Mouse (Mus musculus): ENCODE measurements at regions not wholly inside any gene's neighbourhood (a gene's known extent, or its start where the extent isn't known, plus 50 kb on each side); places are given as distances from the start of the nearest gene placed in this dataset.

DNA sequence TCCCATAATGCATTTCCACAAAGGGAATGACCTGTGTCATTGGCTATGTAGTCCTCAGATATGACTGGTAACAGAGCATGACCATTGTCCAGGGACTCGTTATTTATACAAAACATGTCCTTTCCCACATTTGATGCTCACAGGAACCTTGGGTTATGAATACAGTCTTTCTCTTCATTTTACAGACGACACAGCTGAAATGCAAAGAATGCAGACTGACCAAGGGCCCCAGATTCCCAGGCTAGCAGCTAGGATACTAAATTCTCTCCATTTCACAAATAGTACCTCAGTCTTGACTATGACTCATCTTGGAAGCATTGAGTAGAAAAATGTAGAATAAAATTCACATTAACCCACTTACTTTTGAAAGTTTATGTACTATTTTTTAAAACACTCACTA, 182.7 kb upstream of the Sox4 start:
- Histone ChIP-seq H3K27ac (no peak overlapping the region), H3K27me3 (no peaks in the 10 kb centered on the region), H3K36me3 (no peaks in the 10 kb centered on the region), H3K9me3 (replicated peaks) (0 out of 2 replicates have a peak, but pooled peaks cover 2% of the 10 kb centered on the region), H3K4me3 (no peak overlapping the region), H3K4me2 (no peak overlapping the region), H3K9ac (no peak overlapping the region), H3K4me1 (replicated peaks) (no peaks in the 10 kb centered on the region)
- no peak for ATAC-seq (replicated peaks; ENCODE audit: insufficient number of reproducible peaks, insufficient read depth, low FRiP score, low read depth)
- 66% methylated on average over 2 of the region's 2 CpGs for WGBS

DNA sequence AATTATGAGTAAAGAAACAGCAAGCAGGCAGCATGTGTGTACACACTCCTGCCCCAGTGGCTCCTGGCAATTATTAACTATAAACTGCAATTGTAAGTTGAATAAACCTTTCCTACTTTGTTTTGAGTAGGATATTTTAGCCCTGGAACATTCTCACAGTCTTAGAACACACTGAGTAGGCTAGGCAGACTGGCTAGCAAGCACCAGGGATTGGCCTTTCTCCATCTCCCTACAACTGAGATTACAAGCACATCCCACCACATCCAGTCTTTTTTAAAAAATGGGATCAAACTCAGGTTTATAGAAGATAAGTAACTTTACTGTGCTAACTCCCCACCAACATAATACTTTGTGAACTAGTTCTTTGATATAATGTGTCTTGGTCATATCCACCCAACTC, 174.0 kb upstream of the Sox4 start:
- no peaks in the 10 kb centered on the region for H3K9me3 ChIP-seq (replicated peaks)
- no peak overlapping the region for H3K4me3 ChIP-seq
- no peak for ATAC-seq (replicated peaks; ENCODE audit: insufficient number of reproducible peaks, insufficient read depth, low FRiP score, low read depth)
- no peaks in the 10 kb centered on the region for H3K4me1 ChIP-seq (replicated peaks)
- no peaks in the 10 kb centered on the region for H3K27me3 ChIP-seq
- H3K9ac ChIP-seq = no peak overlapping the region
- H3K4me2 ChIP-seq = no peak overlapping the region
- H3K27ac ChIP-seq = no peak overlapping the region
- H3K36me3 ChIP-seq = no peaks in the 10 kb centered on the region

DNA sequence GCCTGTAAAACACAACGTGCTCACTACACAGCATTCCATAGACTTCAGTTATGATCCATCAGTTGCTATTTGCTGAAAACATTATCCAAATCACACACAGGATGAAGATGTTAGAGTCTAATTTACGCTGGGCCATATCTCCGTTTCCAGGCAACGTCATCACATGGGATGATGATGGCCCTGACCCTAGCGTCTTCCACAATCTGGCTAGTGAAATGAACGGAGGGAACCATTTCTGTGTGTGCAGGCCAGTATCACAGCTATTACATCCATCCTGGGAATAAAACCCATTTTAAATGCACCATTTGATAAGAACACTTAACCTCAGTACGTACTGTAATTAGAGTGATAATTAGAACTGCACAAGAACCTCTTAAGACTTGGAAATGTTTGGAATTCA, 170.0 kb upstream of the Sox4 start:
- no peak overlapping the region for H3K9ac ChIP-seq
- 61% methylated on average over 7 of the region's 7 CpGs for WGBS

DNA sequence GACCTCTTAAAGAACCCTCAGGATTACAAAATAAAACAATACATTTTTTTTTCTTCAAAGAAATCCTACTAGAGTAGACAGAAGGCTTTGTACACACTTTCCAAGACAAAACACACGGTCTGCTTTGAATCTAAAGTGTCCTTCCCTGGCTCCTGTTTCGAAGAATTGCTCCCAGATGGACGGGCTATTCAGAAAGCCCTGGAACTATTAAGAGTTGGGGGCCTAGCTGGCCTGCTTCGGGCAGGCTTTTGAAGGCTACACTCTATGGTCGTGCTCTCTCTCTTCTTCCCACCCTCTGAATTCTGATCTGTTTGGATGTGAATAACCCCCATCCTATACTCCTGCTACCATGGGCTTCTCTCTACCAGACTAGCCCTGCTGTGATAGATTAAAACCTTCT, 167.6 kb upstream of the Sox4 start:
- no peak for ATAC-seq (replicated peaks; ENCODE audit: insufficient number of reproducible peaks, insufficient read depth, low FRiP score, low read depth)
- Histone ChIP-seq H3K27ac (no peak overlapping the region), H3K27me3 (no peaks in the 10 kb centered on the region), H3K4me2 (no peak overlapping the region), H3K36me3 (no peaks in the 10 kb centered on the region), H3K9ac (no peak overlapping the region), H3K4me1 (replicated peaks) (no peaks in the 10 kb centered on the region), H3K9me3 (replicated peaks) (no peaks in the 10 kb centered on the region), H3K4me3 (no peak overlapping the region)
- WGBS = 87% methylated on average over 5 of the region's 5 CpGs

More for the DNA sequence above, 170.0 kb upstream of the Sox4 start:
- ATAC-seq (replicated peaks; ENCODE audit: insufficient number of reproducible peaks, insufficient read depth, low FRiP score, low read depth) = no peak
- H3K9me3 ChIP-seq (replicated peaks) = no peaks in the 10 kb centered on the region
- no peak overlapping the region for H3K27ac ChIP-seq
- no peak overlapping the region for H3K4me2 ChIP-seq
- no peaks in the 10 kb centered on the region for H3K36me3 ChIP-seq
- H3K4me1 ChIP-seq (replicated peaks) = no peaks in the 10 kb centered on the region
- H3K4me3 ChIP-seq = no peak overlapping the region
- no peaks in the 10 kb centered on the region for H3K27me3 ChIP-seq

DNA sequence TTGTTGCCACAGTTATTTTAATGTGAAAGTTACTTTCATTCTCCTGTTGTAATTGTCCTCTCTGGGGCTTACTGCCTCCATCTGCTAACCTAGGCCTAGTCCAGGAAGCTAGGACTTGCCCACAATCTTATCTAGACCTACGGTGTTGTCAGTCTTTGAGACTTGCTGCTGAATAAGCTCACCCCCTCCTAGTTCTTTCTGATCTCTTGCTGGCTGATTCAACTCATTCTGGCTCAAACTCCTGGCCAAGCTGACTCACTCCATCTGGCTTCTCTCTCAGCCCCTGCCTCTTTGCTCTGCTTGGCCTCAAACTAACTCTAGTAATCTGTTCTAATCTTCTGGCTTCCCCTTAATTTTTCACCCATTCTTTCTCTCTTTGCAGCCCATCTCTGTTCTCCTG, 165.8 kb upstream of the Sox4 start:
- Histone ChIP-seq H3K9me3 (replicated peaks) (no peaks in the 10 kb centered on the region), H3K9ac (no peak overlapping the region), H3K4me1 (replicated peaks) (no peaks in the 10 kb centered on the region), H3K36me3 (no peaks in the 10 kb centered on the region), H3K4me2 (no peak overlapping the region), H3K27me3 (no peaks in the 10 kb centered on the region), H3K27ac (no peak overlapping the region), H3K4me3 (no peak overlapping the region)
- 31% methylated on average over 1 of the region's 1 CpGs for WGBS
- ATAC-seq (replicated peaks; ENCODE audit: insufficient number of reproducible peaks, insufficient read depth, low FRiP score, low read depth) = no peak

DNA sequence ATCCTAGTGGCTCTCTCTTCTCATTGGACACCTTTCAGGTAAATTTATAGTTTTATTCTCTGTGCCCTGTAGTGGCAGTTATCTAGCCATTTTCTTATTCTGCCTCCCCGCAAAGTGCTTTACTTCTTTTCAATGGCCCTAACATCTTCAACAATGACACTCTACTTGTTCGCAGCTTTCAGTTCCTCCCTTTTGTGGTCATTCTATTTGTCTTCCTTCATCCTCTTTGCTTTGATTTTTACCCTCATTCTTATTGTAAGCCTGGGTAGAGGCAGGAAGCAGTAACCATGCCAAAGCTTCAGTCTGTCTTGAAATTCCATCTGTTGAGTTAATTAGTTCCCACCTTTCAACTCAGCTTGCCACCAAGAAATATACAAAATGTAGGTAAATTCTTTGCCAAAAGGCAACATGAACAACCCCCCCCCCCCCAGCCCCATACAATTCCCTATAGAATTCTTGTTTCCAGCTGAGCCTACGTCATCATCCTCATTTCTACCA, 161.5 kb upstream of the Sox4 start:
- ATAC-seq (replicated peaks; ENCODE audit: insufficient number of reproducible peaks, insufficient read depth, low FRiP score, low read depth) = no peak
- no peak overlapping the region for H3K9ac ChIP-seq

DNA sequence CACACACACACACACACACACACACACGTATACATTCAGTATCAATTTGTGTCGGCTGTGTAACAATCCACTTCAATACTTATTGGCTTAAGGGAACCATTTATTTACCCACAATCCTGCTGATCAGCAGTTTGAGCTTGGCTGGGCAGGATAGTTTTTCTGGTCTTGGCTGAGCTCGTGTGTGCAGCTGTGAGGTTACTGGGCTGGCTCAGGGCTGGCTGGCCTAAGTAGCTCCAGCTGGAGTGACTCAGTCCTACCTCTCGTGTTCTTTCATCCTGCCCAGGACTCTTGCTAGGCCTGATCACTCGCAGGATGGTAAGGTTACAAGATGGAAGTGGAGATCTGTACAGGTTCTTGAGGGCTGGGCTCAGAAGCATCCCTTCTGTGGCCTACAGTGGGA, 156.6 kb upstream of the Sox4 start:
- WGBS = 71% methylated on average over 5 of the region's 5 CpGs
- Histone ChIP-seq H3K36me3 (no peaks in the 10 kb centered on the region), H3K27ac (no peak overlapping the region), H3K4me1 (replicated peaks) (no peaks in the 10 kb centered on the region), H3K4me2 (no peak overlapping the region), H3K4me3 (no peak overlapping the region), H3K9ac (no peak overlapping the region), H3K27me3 (no peaks in the 10 kb centered on the region), H3K9me3 (replicated peaks) (no peaks in the 10 kb centered on the region)
- ATAC-seq (replicated peaks; ENCODE audit: insufficient number of reproducible peaks, insufficient read depth, low FRiP score, low read depth) = no peak

More for the DNA sequence above, 161.5 kb upstream of the Sox4 start:
- no peaks in the 10 kb centered on the region for H3K36me3 ChIP-seq
- no peak overlapping the region for H3K27ac ChIP-seq
- H3K9me3 ChIP-seq (replicated peaks) = no peaks in the 10 kb centered on the region
- H3K4me1 ChIP-seq (replicated peaks) = no peaks in the 10 kb centered on the region
- no peak overlapping the region for H3K4me2 ChIP-seq
- H3K4me3 ChIP-seq = no peak overlapping the region
- no peaks in the 10 kb centered on the region for H3K27me3 ChIP-seq
- 88% methylated on average over 3 of the region's 3 CpGs for WGBS

DNA sequence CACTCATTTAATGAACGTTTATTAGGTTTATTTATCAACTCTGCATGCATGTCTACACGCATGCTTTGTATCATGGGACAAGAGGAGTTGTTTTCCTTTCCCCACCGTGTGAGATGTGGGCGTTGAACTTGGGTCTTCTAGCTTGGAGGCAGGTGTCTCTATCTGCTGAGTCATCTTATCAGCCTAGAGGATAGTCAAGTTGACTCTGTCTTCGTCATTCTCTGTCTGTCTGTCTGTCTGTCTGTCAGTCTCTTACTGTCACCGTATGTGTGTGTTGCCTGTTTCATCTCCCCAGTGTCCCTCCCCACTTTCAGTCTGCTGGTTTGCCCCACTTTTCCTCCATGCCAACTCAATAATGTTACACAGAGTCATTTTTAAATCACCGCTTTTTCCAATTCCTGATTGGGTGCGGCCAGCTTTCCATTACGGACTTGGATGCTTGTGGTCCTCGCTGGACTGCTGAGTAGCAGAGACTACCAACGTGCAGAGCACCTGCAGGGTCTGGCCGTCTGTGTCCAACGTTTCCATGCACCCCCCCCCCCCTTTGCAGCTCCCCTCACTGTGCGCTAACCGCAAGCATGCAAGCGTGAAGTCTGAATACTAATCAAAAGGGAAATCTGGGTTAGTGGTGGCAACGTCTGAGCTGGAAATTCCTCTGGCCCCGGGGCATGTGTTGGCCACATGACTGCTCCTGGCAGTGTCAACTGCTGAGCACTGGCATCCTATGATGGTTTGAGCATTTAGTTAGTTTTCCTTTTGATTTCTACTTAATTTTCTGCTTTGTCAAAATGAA, 155.7 kb upstream of the Sox4 start:
- Histone ChIP-seq H3K36me3 (no peaks in the 10 kb centered on the region), H3K4me3 (no peak overlapping the region), H3K4me2 (no peak overlapping the region), H3K27me3 (no peaks in the 10 kb centered on the region), H3K9me3 (replicated peaks) (no peaks in the 10 kb centered on the region), H3K27ac (no peak overlapping the region), H3K9ac (no peak overlapping the region), H3K4me1 (replicated peaks) (no peaks in the 10 kb centered on the region)
- ATAC-seq (replicated peaks; ENCODE audit: insufficient number of reproducible peaks, insufficient read depth, low FRiP score, low read depth) = no peak
- WGBS = 80% methylated on average over 18 of the region's 18 CpGs

DNA sequence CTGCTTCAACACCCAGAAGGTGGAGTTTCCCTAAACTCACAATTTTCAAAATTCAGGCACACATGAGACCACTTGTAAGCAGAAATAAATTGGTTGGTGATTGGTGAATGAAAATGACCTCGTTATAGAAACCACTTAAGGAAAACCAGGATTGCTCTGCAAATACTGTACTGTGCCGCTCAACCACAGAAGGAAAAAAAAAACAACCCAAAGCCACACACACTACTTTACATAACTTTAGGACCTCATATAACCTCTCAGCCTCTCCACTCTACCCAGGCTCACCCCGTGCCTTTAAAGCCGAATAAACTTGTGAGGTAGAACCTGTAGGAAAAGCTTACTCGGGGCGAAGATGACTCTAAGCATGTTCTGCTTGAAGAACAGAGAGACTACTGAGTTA, 154.7 kb upstream of the Sox4 start:
- Histone ChIP-seq H3K9ac (no peak overlapping the region), H3K27me3 (no peaks in the 10 kb centered on the region), H3K36me3 (no peaks in the 10 kb centered on the region), H3K4me1 (replicated peaks) (no peaks in the 10 kb centered on the region), H3K27ac (no peak overlapping the region), H3K4me2 (no peak overlapping the region), H3K9me3 (replicated peaks) (no peaks in the 10 kb centered on the region), H3K4me3 (no peak overlapping the region)
- no peak for ATAC-seq (replicated peaks; ENCODE audit: insufficient number of reproducible peaks, insufficient read depth, low FRiP score, low read depth)
- 86% methylated on average over 6 of the region's 6 CpGs for WGBS

DNA sequence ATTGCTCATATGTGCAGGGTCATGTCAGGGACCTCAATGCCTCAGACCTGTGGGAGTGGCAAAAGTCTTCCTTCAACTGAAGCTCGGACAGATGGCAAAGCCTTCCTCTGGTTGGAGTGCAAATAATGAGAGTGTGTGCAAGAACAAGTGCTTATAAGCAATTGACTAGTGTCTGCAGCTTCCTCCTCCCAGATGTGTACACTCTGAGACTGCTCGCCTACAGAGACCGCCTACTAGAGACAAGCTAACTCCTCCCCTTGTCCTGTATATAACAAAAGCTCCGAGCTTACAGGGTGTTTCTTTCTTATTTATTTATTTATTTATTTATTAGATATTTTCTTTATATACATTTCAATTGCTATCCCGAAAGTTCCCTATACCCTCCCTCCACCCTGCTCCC, 138.7 kb upstream of the Sox4 start:
- H3K9ac ChIP-seq = no peak overlapping the region
- no peak overlapping the region for H3K4me3 ChIP-seq
- no peaks in the 10 kb centered on the region for H3K4me1 ChIP-seq (replicated peaks)
- H3K9me3 ChIP-seq (replicated peaks) = no peaks in the 10 kb centered on the region
- H3K27ac ChIP-seq = no peak overlapping the region
- ATAC-seq (replicated peaks; ENCODE audit: insufficient number of reproducible peaks, insufficient read depth, low FRiP score, low read depth) = no peak
- no peak overlapping the region for H3K4me2 ChIP-seq
- WGBS = 79% methylated on average over 5 of the region's 5 CpGs
- no peaks in the 10 kb centered on the region for H3K27me3 ChIP-seq
- no peaks in the 10 kb centered on the region for H3K36me3 ChIP-seq

DNA sequence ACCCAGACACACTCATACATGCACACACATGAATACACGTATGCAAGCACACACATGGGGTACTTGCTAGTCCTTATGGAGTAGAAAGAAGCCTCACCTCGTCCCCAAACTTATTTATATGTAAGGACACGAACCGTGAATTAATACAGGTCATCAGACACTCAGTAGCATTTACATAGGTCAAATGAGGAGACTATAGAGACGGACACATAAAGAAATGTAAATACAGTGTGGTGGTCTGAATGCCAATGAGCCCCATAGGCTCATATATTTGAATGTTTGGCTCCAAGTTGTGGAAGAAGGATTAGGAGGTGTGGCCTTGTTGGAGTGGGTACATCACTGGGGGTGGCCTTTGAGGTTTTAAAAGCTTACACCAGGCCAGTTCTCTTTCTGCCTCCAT, 133.3 kb upstream of the Sox4 start:
- Histone ChIP-seq H3K9ac (no peak overlapping the region), H3K9me3 (replicated peaks) (no peaks in the 10 kb centered on the region), H3K4me1 (replicated peaks) (no peaks in the 10 kb centered on the region; the same call in 1 of the 2 replicates), H3K4me3 (no peak overlapping the region), H3K4me2 (no peak overlapping the region), H3K27me3 (no peaks in the 10 kb centered on the region), H3K36me3 (no peaks in the 10 kb centered on the region), H3K27ac (no peak overlapping the region)
- ATAC-seq (replicated peaks; ENCODE audit: insufficient number of reproducible peaks, insufficient read depth, low FRiP score, low read depth) = no peak
- WGBS = 86% methylated on average over 5 of the region's 5 CpGs

DNA sequence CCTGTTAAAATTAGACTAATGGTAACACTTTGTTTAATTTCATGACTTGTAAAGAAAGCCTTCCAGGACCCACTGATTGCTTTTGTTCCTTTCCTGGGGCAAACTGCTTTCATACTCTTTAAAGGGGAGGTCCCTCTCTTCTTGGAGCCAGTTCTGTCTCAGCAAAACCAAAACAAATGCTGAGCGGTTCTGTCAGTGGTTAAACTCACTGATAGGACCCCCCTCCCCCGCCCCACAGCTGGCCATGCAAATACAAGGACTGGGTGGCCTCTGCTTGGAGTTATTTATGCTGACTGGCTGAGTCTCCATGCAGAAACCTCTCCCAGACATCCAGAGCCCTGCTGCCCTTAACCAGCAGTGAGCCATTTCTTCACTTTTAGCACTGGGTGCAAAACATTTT, 127.6 kb upstream of the Sox4 start:
- no peak for ATAC-seq (replicated peaks; ENCODE audit: insufficient number of reproducible peaks, insufficient read depth, low FRiP score, low read depth)
- H3K9me3 ChIP-seq (replicated peaks) = no peaks in the 10 kb centered on the region
- peaks cover 6% of the 10 kb centered on the region for H3K4me1 ChIP-seq (replicated peaks)
- no peak overlapping the region for H3K4me3 ChIP-seq
- 21% methylated on average over 2 of the region's 2 CpGs for WGBS
- no peaks in the 10 kb centered on the region for H3K27me3 ChIP-seq
- H3K27ac ChIP-seq = no peak overlapping the region
- H3K36me3 ChIP-seq = no peaks in the 10 kb centered on the region
- H3K4me2 ChIP-seq = no peak overlapping the region
- no peak overlapping the region for H3K9ac ChIP-seq

Measured in heart, embryonic 15.5 days (tissue).